Mouse (Mus musculus): Measurements from ENCODE around the gene Scamp2. TPM values are rescaled to one million over a fixed set of nuclear protein-coding genes. Genes with fewer than 3 reads are reported as not detected.

Scamp2 gene
- total and polyA plus RNA-seq, 2 experiments from 2014 or later, result 47.4 to 53.1 TPM

- no peak for ATAC-seq
- Histone ChIP-seq H3K36me3 (ENCODE audit: insufficient read depth, low read length) (peaks cover 35% of the 10 kb centered on the region), H3K9me3 (ENCODE audit: low read length) (no peaks in the 10 kb centered on the region), H3K4me3 (ENCODE audit: low read length) (no peak overlapping the region), H3K27me3 (ENCODE audit: insufficient read depth, low read length) (no peaks in the 10 kb centered on the region), H3K27ac (peak overlapping the region; percentile 37; the same call in 1 of the 2 replicates), H3K9ac (replicated peaks; ENCODE audit: low read length) (no peak overlapping the region), H3K4me2 (ENCODE audit: low read depth, low read length) (no peak overlapping the region), H3K4me1 (ENCODE audit: insufficient read depth, low read length) (peaks cover 9% of the 10 kb centered on the region)
- TF ChIP-seq CTCF (IDR thresholded peaks at IDR 0.05; ENCODE audit: low read depth), result no peak
- DNase-seq (ENCODE audit: low spot score), result peak; percentile 74
- 44% methylated on average over 4 of the region's 4 CpGs for WGBS
Measured at GRCm38 (mm10) chr9:57549186-57549585, 11.6 kb upstream of the Scamp2 start.

- WGBS, result 87% methylated on average over 11 of the region's 11 CpGs
- Histone ChIP-seq H3K36me3 (ENCODE audit: insufficient read depth, low read length) (peaks cover 25% of the 10 kb centered on the region), H3K27me3 (ENCODE audit: insufficient read depth, low read length) (no peaks in the 10 kb centered on the region)
Measured at GRCm38 (mm10) chr9:57550126-57550862, 10.4 kb upstream of the Scamp2 start.

GRCm38 (mm10) chr9:57552139-57552887 is 8.4 kb upstream of the Scamp2 start, which contains the start of gene Mpi:
Gene Mpi (minus strand): TSS chr9:57552763.
- H3K4me2 ChIP-seq (ENCODE audit: low read depth, low read length), result peak within 1 kb of the TSS; percentile 87
- ATAC-seq (peak; percentile 70), DNase-seq (ENCODE audit: low spot score) (peak; percentile 87)
- H3K9ac ChIP-seq (replicated peaks; ENCODE audit: low read length), result peak within 1 kb of the TSS; percentile 70
- H3K9me3 ChIP-seq (ENCODE audit: low read length), result no peaks in the 10 kb centered on the region
- H3K36me3 ChIP-seq (ENCODE audit: insufficient read depth, low read length), result peaks cover 18% of the 10 kb centered on the region
- no peak for TF ChIP-seq CTCF (IDR thresholded peaks at IDR 0.05; ENCODE audit: low read depth)
- WGBS, result under 1% methylated on average over 28 of the region's 28 CpGs
- H3K27me3 ChIP-seq (ENCODE audit: insufficient read depth, low read length), result no peaks in the 10 kb centered on the region
- H3K4me1 ChIP-seq (ENCODE audit: insufficient read depth, low read length), result peaks cover 9% of the 10 kb centered on the region
- peak within 1 kb of the TSS; percentile 27; the same call in 1 of the 2 replicates for H3K27ac ChIP-seq
- H3K4me3 ChIP-seq (ENCODE audit: low read length), result peak within 1 kb of the TSS; percentile 69

More at GRCm38 (mm10) chr9:57550126-57550862, 10.4 kb upstream of the Scamp2 start:
- Histone ChIP-seq H3K4me1 (ENCODE audit: insufficient read depth, low read length) (peaks cover 9% of the 10 kb centered on the region), H3K9ac (replicated peaks; ENCODE audit: low read length) (no peak overlapping the region), H3K9me3 (ENCODE audit: low read length) (no peaks in the 10 kb centered on the region), H3K27ac (no peak overlapping the region), H3K4me2 (ENCODE audit: low read depth, low read length) (no peak overlapping the region), H3K4me3 (ENCODE audit: low read length) (no peak overlapping the region)
- ATAC-seq, result no peak
- no peak for DNase-seq (ENCODE audit: low spot score)
- TF ChIP-seq CTCF (IDR thresholded peaks at IDR 0.05; ENCODE audit: low read depth), result no peak

GRCm38 (mm10) chr9:57553119-57553518 is 7.6 kb upstream of the Scamp2 start:
- WGBS, result 71% methylated on average over 11 of the region's 11 CpGs
- ATAC-seq (no peak), DNase-seq (ENCODE audit: low spot score) (no peak)
- Histone ChIP-seq H3K9ac (replicated peaks; ENCODE audit: low read length) (no peak overlapping the region), H3K27ac (no peak overlapping the region), H3K4me3 (ENCODE audit: low read length) (no peak overlapping the region; the same call in 1 of the 2 replicates), H3K36me3 (ENCODE audit: insufficient read depth, low read length) (peaks cover 10% of the 10 kb centered on the region; the same call in 1 of the 2 replicates), H3K4me1 (ENCODE audit: insufficient read depth, low read length) (peaks cover 9% of the 10 kb centered on the region), H3K4me2 (ENCODE audit: low read depth, low read length) (no peak overlapping the region), H3K27me3 (ENCODE audit: insufficient read depth, low read length) (no peaks in the 10 kb centered on the region), H3K9me3 (ENCODE audit: low read length) (no peaks in the 10 kb centered on the region)
- TF ChIP-seq CTCF (IDR thresholded peaks at IDR 0.05; ENCODE audit: low read depth), result no peak

GRCm38 (mm10) chr9:57554753-57555152 is 6.0 kb upstream of the Scamp2 start:
- H3K36me3 ChIP-seq (ENCODE audit: insufficient read depth, low read length), result no peaks in the 10 kb centered on the region
- no peaks in the 10 kb centered on the region; the same call in 1 of the 2 replicates for H3K4me1 ChIP-seq (ENCODE audit: insufficient read depth, low read length)
- no peaks in the 10 kb centered on the region for H3K27me3 ChIP-seq (ENCODE audit: insufficient read depth, low read length)
- WGBS, result 45% methylated on average over 3 of the region's 3 CpGs
- no peak for ATAC-seq
- no peak overlapping the region for H3K4me2 ChIP-seq (ENCODE audit: low read depth, low read length)
- DNase-seq (ENCODE audit: low spot score), result no peak
- H3K9ac ChIP-seq (replicated peaks; ENCODE audit: low read length), result no peak overlapping the region
- no peak overlapping the region for H3K4me3 ChIP-seq (ENCODE audit: low read length)
- H3K9me3 ChIP-seq (ENCODE audit: low read length), result no peaks in the 10 kb centered on the region
- no peak overlapping the region for H3K27ac ChIP-seq
- no peak for TF ChIP-seq CTCF (IDR thresholded peaks at IDR 0.05; ENCODE audit: low read depth)

GRCm38 (mm10) chr9:57557215-57557614 is 3.5 kb upstream of the Scamp2 start:
- H3K9me3 ChIP-seq (ENCODE audit: low read length), result no peaks in the 10 kb centered on the region
- H3K9ac ChIP-seq (replicated peaks; ENCODE audit: low read length), result no peak overlapping the region
- DNase-seq (ENCODE audit: low spot score) (no peak), ATAC-seq (no peak)
- no peak overlapping the region for H3K27ac ChIP-seq
- H3K4me1 ChIP-seq (ENCODE audit: insufficient read depth, low read length), result peaks cover 10% of the 10 kb centered on the region
- WGBS, result 81% methylated on average over 3 of the region's 3 CpGs
- H3K36me3 ChIP-seq (ENCODE audit: insufficient read depth, low read length), result no peaks in the 10 kb centered on the region
- no peaks in the 10 kb centered on the region for H3K27me3 ChIP-seq (ENCODE audit: insufficient read depth, low read length)
- no peak for TF ChIP-seq CTCF (IDR thresholded peaks at IDR 0.05; ENCODE audit: low read depth)
- no peak overlapping the region for H3K4me2 ChIP-seq (ENCODE audit: low read depth, low read length)
- no peak overlapping the region for H3K4me3 ChIP-seq (ENCODE audit: low read length)
